In genomic region chr1:120243987-120244386, GRCm38 (mm10) we compare ENCODE assay signal across 25 mouse cellular contexts. TPM values are rescaled to one million over a fixed set of nuclear protein-coding genes. Genes with fewer than 3 reads are reported as not detected.
DNase-seq lines count a peak whose midpoint lies in the region; ATAC-seq and TF ChIP-seq lines count a peak whose summit lies in the region.
"Had no signal": no experiment of that assay in that cellular context is flagged by ENCODE, and none has a peak within 500 bp of the region (broad histone marks: within the 10 kb centered on the region; RNA-seq: fewer than 3 reads in every experiment).

No protein-coding gene starts in this region.

- intact Hi-C loops in heart, postnatal 14 days (cut with DNase I): no loop called here
- intact Hi-C loops in left cerebral cortex, adult 2 months (cut with DNase I): no loop called here

- H3K27me3 ChIP-seq in heart, postnatal 0 days (ENCODE audit: control insufficient read depth, insufficient read depth, low read length): no peaks in the 10 kb centered on the region
- H3K27me3 ChIP-seq in midbrain, embryonic 11.5 days (ENCODE audit: control insufficient read depth, insufficient read depth, low read length): no peaks in the 10 kb centered on the region
- H3K27me3 ChIP-seq in midbrain, embryonic 15.5 days (replicated peaks): no peaks in the 10 kb centered on the region
- no peaks in the 10 kb centered on the region for H3K27me3 ChIP-seq in stomach, postnatal 0 days (ENCODE audit: control insufficient read depth, insufficient read depth, low read length)
- H3K27me3 ChIP-seq: heart, embryonic 12.5 days; midbrain, embryonic 13.5 days had no signal

- H3K4me2 ChIP-seq in heart, postnatal 0 days (ENCODE audit: low read depth, low read length): no peak overlapping the region
- H3K4me2 ChIP-seq in midbrain, embryonic 11.5 days: no peak overlapping the region
- no peak overlapping the region for H3K4me2 ChIP-seq in midbrain, embryonic 15.5 days
- no peak overlapping the region for H3K4me2 ChIP-seq in stomach, postnatal 0 days (replicated peaks; ENCODE audit: low read depth)
- H3K4me2 ChIP-seq: heart, embryonic 12.5 days; midbrain, embryonic 13.5 days had no signal

- H3K36me3 ChIP-seq in heart, postnatal 0 days (replicated peaks; ENCODE audit: control insufficient read depth, insufficient read depth, low read length): peaks cover 24% of the 10 kb centered on the region
- no peaks in the 10 kb centered on the region for H3K36me3 ChIP-seq in midbrain, embryonic 11.5 days (ENCODE audit: control insufficient read depth, insufficient read depth, low read length)
- no peaks in the 10 kb centered on the region for H3K36me3 ChIP-seq in midbrain, embryonic 15.5 days (replicated peaks)
- no peaks in the 10 kb centered on the region for H3K36me3 ChIP-seq in stomach, postnatal 0 days (ENCODE audit: control insufficient read depth, insufficient read depth, low read length)
- H3K36me3 ChIP-seq: midbrain, embryonic 13.5 days had no signal

- TF ChIP-seq EP300 in heart, postnatal 0 days (IDR thresholded peaks at IDR 0.05; ENCODE audit: low read depth): no peak
- no peak for TF ChIP-seq EP300 in stomach, postnatal 0 days (optimal IDR thresholded peaks at IDR 0.05)

- WGBS in heart, postnatal 0 days: 81% methylated on average over 11 of the region's 11 CpGs
- WGBS in midbrain, embryonic 11.5 days: 81% methylated on average over 11 of the region's 11 CpGs
- WGBS in midbrain, embryonic 15.5 days: 81% methylated on average over 11 of the region's 11 CpGs
- WGBS in stomach, postnatal 0 days: 81% methylated on average over 11 of the region's 11 CpGs

- no peaks in the 10 kb centered on the region for H3K9me3 ChIP-seq in heart, postnatal 0 days (replicated peaks; ENCODE audit: control insufficient read depth, low read length)
- H3K9me3 ChIP-seq in midbrain, embryonic 11.5 days (ENCODE audit: control insufficient read depth, low read length): no peaks in the 10 kb centered on the region
- no peaks in the 10 kb centered on the region for H3K9me3 ChIP-seq in midbrain, embryonic 15.5 days
- H3K9me3 ChIP-seq in stomach, postnatal 0 days (ENCODE audit: control insufficient read depth, low read length): no peaks in the 10 kb centered on the region
- H3K9me3 ChIP-seq: midbrain, embryonic 13.5 days had no signal

- DNase-seq in heart, postnatal 0 days (ENCODE audit: low spot score): no peak
- DNase-seq in heart, postnatal 14 days: no peak
- DNase-seq in left cerebral cortex, adult 2 months (ENCODE audit: extremely low spot score in 1 of 2, low spot score in 2 of 2): no peak
- DNase-seq in left cerebral cortex, adult 11 months (ENCODE audit: low spot score): no peak
- peak; percentile 67 for DNase-seq in midbrain, embryonic 11.5 days (ENCODE audit: low spot score, missing footprints)
- no peak for DNase-seq in stomach, postnatal 0 days (ENCODE audit: low spot score)
- DNase-seq: adrenal gland, postnatal 25 days; cerebellum, adult 18-20 months; cerebellum, postnatal 10 days; forebrain, postnatal 0 days; gastrocnemius, postnatal 14 days; kidney, adult 11 months; kidney, postnatal 36 days; layer of hippocampus, postnatal 36 days; liver; lung, adult 18-20 months; lung, postnatal 36 days; right cerebral cortex, postnatal 4 days; thymus, adult 2 months; thymus, postnatal 36 days had no signal

- H3K4me1 ChIP-seq in heart, postnatal 0 days (ENCODE audit: control insufficient read depth, insufficient read depth): peaks cover 27% of the 10 kb centered on the region
- H3K4me1 ChIP-seq in midbrain, embryonic 11.5 days (ENCODE audit: control insufficient read depth, insufficient read depth, low read length): no peaks in the 10 kb centered on the region
- no peaks in the 10 kb centered on the region for H3K4me1 ChIP-seq in midbrain, embryonic 15.5 days
- H3K4me1 ChIP-seq in stomach, postnatal 0 days (replicated peaks; ENCODE audit: control insufficient read depth, insufficient read depth): no peaks in the 10 kb centered on the region

- no peak overlapping the region for H3K4me3 ChIP-seq in heart, postnatal 0 days (ENCODE audit: low read depth, low read length)
- no peak overlapping the region for H3K4me3 ChIP-seq in left cerebral cortex, adult 2 months
- no peak overlapping the region for H3K4me3 ChIP-seq in midbrain, embryonic 11.5 days (ENCODE audit: low read depth, low read length)
- H3K4me3 ChIP-seq in midbrain, embryonic 15.5 days: no peak overlapping the region
- no peak overlapping the region for H3K4me3 ChIP-seq in stomach, postnatal 0 days (ENCODE audit: low read depth, low read length)
- H3K4me3 ChIP-seq: erythroblast, embryonic 14.5 days; heart, embryonic 12.5 days; midbrain, embryonic 13.5 days had no signal

- no peak for ATAC-seq in heart, postnatal 0 days (ENCODE audit: insufficient read depth, low read depth)
- ATAC-seq in midbrain, embryonic 11.5 days (ENCODE audit: low FRiP score): no peak
- no peak for ATAC-seq in midbrain, embryonic 15.5 days (replicated peaks)
- no peak for ATAC-seq in stomach, postnatal 0 days (ENCODE audit: low FRiP score, low TSS enrichment)
- ATAC-seq: CD4-positive, CD25-positive, alpha-beta regulatory T cell, adult 4 months; forebrain, postnatal 0 days; midbrain, embryonic 13.5 days had no signal

- peak; percentile 24 for TF ChIP-seq CTCF in heart, postnatal 0 days (IDR thresholded peaks at IDR 0.05; ENCODE audit: low read depth)
- peak; percentile 18 for TF ChIP-seq CTCF in left cerebral cortex, adult 2 months (IDR thresholded peaks at IDR 0.05)
- TF ChIP-seq CTCF in stomach, postnatal 0 days (IDR thresholded peaks at IDR 0.05; ENCODE audit: low read depth): peak; percentile 30; the same call in 1 of the 2 replicates

- H3K9ac ChIP-seq in heart, postnatal 0 days (replicated peaks; ENCODE audit: low read depth, low read length): no peak overlapping the region
- H3K9ac ChIP-seq in midbrain, embryonic 11.5 days (ENCODE audit: low read length): no peak overlapping the region
- no peak overlapping the region for H3K9ac ChIP-seq in midbrain, embryonic 15.5 days
- no peak overlapping the region for H3K9ac ChIP-seq in stomach, postnatal 0 days (ENCODE audit: low read length)
- H3K9ac ChIP-seq: forebrain, postnatal 0 days; heart, embryonic 12.5 days; midbrain, embryonic 13.5 days had no signal

- H3K27ac ChIP-seq in heart, postnatal 0 days (ENCODE audit: low read depth): no peak overlapping the region
- H3K27ac ChIP-seq in left cerebral cortex, adult 2 months: no peak overlapping the region
- no peak overlapping the region for H3K27ac ChIP-seq in midbrain, embryonic 11.5 days (ENCODE audit: low read depth, low read length)
- H3K27ac ChIP-seq in midbrain, embryonic 15.5 days: no peak overlapping the region
- no peak overlapping the region for H3K27ac ChIP-seq in stomach, postnatal 0 days (replicated peaks)
- H3K27ac ChIP-seq: midbrain, embryonic 13.5 days had no signal

RNA-seq across cellular contexts. Expression of gene Steap3, which starts 28.5 kb away (rescaled TPM):
- 15.4 and 38.7 TPM in 2 replicates for total RNA-seq in heart, postnatal 0 days (2014; rRNA removed; ENCODE audit: low replicate concordance)
- 19.6 and 20.3 TPM in 2 replicates for polyA plus RNA-seq in heart, postnatal 0 days (2015; fragmentation: Nextera tagmentation; extraction: Ambion mirVana)
- total RNA-seq in heart, postnatal 14 days (2021): 10 to 100 TPM; 29.6 to 32.7 TPM
- total RNA-seq in left cerebral cortex, adult 2 months (2021): 1 to 10 TPM; 5.5 to 5.6 TPM
- polyA plus RNA-seq in midbrain, embryonic 11.5 days (2014; fragmentation: Nextera tagmentation; extraction: Ambion mirVana): 2.8 and 3.0 TPM in 2 replicates
- 4.1 and 4.9 TPM in 2 replicates for polyA plus RNA-seq in midbrain, embryonic 15.5 days (2015; fragmentation: Nextera tagmentation; extraction: Ambion mirVana)
- polyA plus RNA-seq in stomach, postnatal 0 days (2015; fragmentation: Nextera tagmentation; extraction: Ambion mirVana): 2.8 and 3.2 TPM in 2 replicates
- polyA plus RNA-seq: CD4-positive, CD25-positive, alpha-beta regulatory T cell, adult 4 months had no signal
